Mouse (Mus musculus) kidney, postnatal 0 days (tissue): ENCODE data around the gene Slc38a1. TPM values are rescaled to one million over a fixed set of nuclear protein-coding genes. Genes with fewer than 3 reads are reported as not detected.

Experiments
- ATAC-seq: fragments of 200-750 bp; cut with Nextera tagmentation; replicated peaks from 2 replicates; pipeline ENCODE4 v1.8.0; 2017; ENCODE audit warnings: low read depth, moderate number of reproducible peaks, moderate TSS enrichment, moderate library complexity; ENCODE audit not compliant: low FRiP score
- DNase-seq: peaks from one replicate; pipeline ENCODE4 v3.0.0-alpha.2; 2016; ENCODE audit warnings: low spot score
- H3K27ac ChIP-seq: fragments of 300-500 bp; sonication (generic); 2 replicates; pipeline ENCODE4 v1.5.1; 2014; ENCODE audit warnings: mild to moderate bottlenecking
- H3K27me3 ChIP-seq: fragments of 300-500 bp; sonication (generic); 2 replicates; pipeline ENCODE4 v1.6.1; 2014; ENCODE audit warnings: low read length, mixed read lengths; ENCODE audit not compliant: insufficient read depth
- H3K36me3 ChIP-seq: fragments of 300-500 bp; sonication (generic); 2 replicates; pipeline ENCODE4 v1.6.1; 2014; ENCODE audit warnings: low read length, mixed read lengths; ENCODE audit not compliant: insufficient read depth
- H3K4me1 ChIP-seq: fragments of 300-500 bp; sonication (generic); replicated peaks from 2 replicates; pipeline ENCODE4 v1.6.1; 2014; ENCODE audit warnings: antibody characterized with exemption, low read length, mixed read lengths; ENCODE audit not compliant: insufficient read depth
- H3K4me2 ChIP-seq: fragments of 300-500 bp; sonication (generic); 2 replicates; pipeline ENCODE4 v1.6.1; 2014; ENCODE audit warnings: mild to moderate bottlenecking, low read length, moderate library complexity, mixed read lengths
- H3K4me3 ChIP-seq: fragments of 300-500 bp; sonication (generic); replicated peaks from 2 replicates; pipeline ENCODE4 v1.5.1; 2014; ENCODE audit warnings: low read depth, low read length
- H3K9ac ChIP-seq: fragments of 300-500 bp; sonication (generic); 2 replicates; pipeline ENCODE4 v1.6.1; 2014; ENCODE audit warnings: low read depth, low read length
- H3K9me3 ChIP-seq: fragments of 300-500 bp; sonication (generic); replicated peaks from 2 replicates; pipeline ENCODE4 v1.6.1; 2016; ENCODE audit warnings: low read length, inconsistent platforms, mixed read lengths
- CTCF ChIP-seq: IDR thresholded peaks from 2 replicates; pipeline ENCODE4 v1.5.1; 2016; ENCODE audit warnings: antibody characterized with exemption, low read depth, mild to moderate bottlenecking, moderate library complexity
- WGBS: fragments of 180-500 bp; shearing (Covaris S2); extraction: QIAGEN DNeasy Blood & Tissue Kit; methylation state at CpG from one replicate; pipeline ENCODE4 v1.1.7; 2014; 5-methylcytosine and 5-hydroxymethylcytosine counted together
- polyA plus RNA-seq: library from polyadenylated mRNA; unstranded; fragments of >200 nt; fragmentation: Nextera tagmentation; extraction: Ambion mirVana; gene quantifications from 2 replicates; pipeline ENCODE4 v1.2.1, GENCODE M21; 2015

The Slc38a1 gene
- polyA plus RNA-seq, 1 experiment from 2014 or later: 44.3 TPM

GRCm38 (mm10) chr15:96666663-96667062 lies 23.9 kb upstream of the Slc38a1 start:
- Histone ChIP-seq H3K4me2 (peak overlapping the region; percentile 43), H3K9ac (no peak overlapping the region), H3K27ac (no peak overlapping the region), H3K4me1 (no peaks in the 10 kb centered on the region), H3K36me3 (no peaks in the 10 kb centered on the region), H3K9me3 (no peaks in the 10 kb centered on the region), H3K4me3 (0 out of 2 replicates have a peak overlapping the region, but pooled peaks have one; percentile 3), H3K27me3 (no peaks in the 10 kb centered on the region)
- ATAC-seq: no peak
- WGBS: 5% methylated on average over 7 of the region's 7 CpGs
- peak; percentile 86 for TF ChIP-seq CTCF
- DNase-seq: peak; percentile 92

- no peak overlapping the region for H3K4me3 ChIP-seq
- H3K4me2 ChIP-seq: peak overlapping the region; percentile 43; the same call in 1 of the 2 replicates
- no peak overlapping the region for H3K27ac ChIP-seq
- H3K9me3 ChIP-seq: no peaks in the 10 kb centered on the region
- H3K9ac ChIP-seq: no peak overlapping the region
- no peaks in the 10 kb centered on the region for H3K27me3 ChIP-seq
- H3K36me3 ChIP-seq: no peaks in the 10 kb centered on the region
- DNase-seq: peak; percentile 96
- ATAC-seq: peak; percentile 69; the same call in 1 of the 2 replicates
- WGBS: 9% methylated on average over 3 of the region's 3 CpGs
- no peaks in the 10 kb centered on the region for H3K4me1 ChIP-seq
- TF ChIP-seq CTCF: peak; percentile 95
Observed at GRCm38 (mm10) chr15:96665889-96666288, 23.2 kb upstream of the Slc38a1 start.

GRCm38 (mm10) chr15:96660590-96661141 lies 18.0 kb upstream of the Slc38a1 start:
- Histone ChIP-seq H3K27ac (no peak overlapping the region), H3K27me3 (no peaks in the 10 kb centered on the region), H3K9me3 (no peaks in the 10 kb centered on the region), H3K9ac (no peak overlapping the region), H3K36me3 (no peaks in the 10 kb centered on the region), H3K4me1 (no peaks in the 10 kb centered on the region), H3K4me3 (no peak overlapping the region), H3K4me2 (no peak overlapping the region)
- WGBS: 44% methylated on average over 13 of the region's 13 CpGs
- no peak for ATAC-seq
- DNase-seq: no peak
- no peak for TF ChIP-seq CTCF

DNA sequence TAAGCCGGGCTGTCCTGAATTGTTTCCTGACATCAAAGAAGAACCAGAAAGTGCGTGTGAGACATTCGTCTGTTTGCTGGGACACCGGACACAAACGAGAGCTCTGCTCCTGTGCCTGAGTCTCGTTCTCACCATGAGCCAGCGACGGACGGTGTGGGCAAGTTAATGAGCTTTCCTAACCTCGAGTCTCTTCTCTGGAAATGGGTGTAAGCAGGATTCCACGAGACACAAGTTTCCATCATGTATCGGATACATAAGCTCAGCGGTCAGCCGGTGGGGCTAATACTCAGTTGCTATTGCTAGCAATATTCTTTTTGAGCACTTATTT lies 15.5 kb upstream of the Slc38a1 start:
- no peaks in the 10 kb centered on the region for H3K4me1 ChIP-seq
- 60% methylated on average over 14 of the region's 14 CpGs for WGBS
- DNase-seq: no peak
- TF ChIP-seq CTCF: no peak
- no peak overlapping the region for H3K4me2 ChIP-seq
- H3K27me3 ChIP-seq: no peaks in the 10 kb centered on the region
- no peak for ATAC-seq
- H3K36me3 ChIP-seq: no peaks in the 10 kb centered on the region
- H3K4me3 ChIP-seq: no peak overlapping the region
- no peaks in the 10 kb centered on the region for H3K9me3 ChIP-seq
- H3K9ac ChIP-seq: no peak overlapping the region
- H3K27ac ChIP-seq: no peak overlapping the region

DNA sequence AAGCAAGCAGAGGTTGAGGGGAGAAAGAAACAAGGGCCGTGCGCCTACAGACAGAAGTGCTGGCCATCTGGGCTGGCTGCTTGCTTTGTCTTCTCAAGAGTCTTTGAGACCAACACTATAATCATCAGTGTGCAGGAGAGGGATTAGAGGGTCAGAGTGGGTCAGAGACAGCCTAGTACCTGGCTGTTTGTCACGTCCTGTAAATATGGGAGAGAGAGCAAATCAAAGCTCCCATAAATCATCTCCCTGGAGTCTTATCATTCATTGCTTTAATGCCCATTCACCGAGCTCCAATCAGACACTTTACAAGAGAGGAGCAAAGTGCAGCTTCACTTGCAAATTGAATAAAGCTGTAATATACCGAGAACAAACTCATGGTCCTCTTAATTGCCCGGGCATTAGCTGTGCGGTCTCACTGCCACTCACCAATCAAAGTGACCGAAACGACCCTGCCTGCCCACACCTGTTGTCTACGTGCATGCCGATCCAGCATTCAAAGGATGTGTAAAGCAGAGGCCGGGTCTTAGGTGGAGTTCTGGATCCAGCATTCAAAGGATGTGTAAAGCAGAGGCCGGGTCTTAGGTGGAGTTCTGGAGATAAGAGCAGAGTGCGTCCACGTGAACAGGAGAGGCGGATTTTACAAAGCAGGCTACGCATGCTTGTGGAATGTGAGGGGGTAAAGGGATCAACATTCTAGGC lies 15.0 kb upstream of the Slc38a1 start:
- Histone ChIP-seq H3K4me3 (no peak overlapping the region), H3K27ac (no peak overlapping the region), H3K9ac (no peak overlapping the region), H3K36me3 (no peaks in the 10 kb centered on the region), H3K4me1 (no peaks in the 10 kb centered on the region), H3K9me3 (no peaks in the 10 kb centered on the region), H3K4me2 (no peak overlapping the region), H3K27me3 (no peaks in the 10 kb centered on the region)
- no peak for ATAC-seq
- WGBS: 44% methylated on average over 17 of the region's 17 CpGs
- no peak for TF ChIP-seq CTCF
- no peak for DNase-seq

- 58% methylated on average over 14 of the region's 14 CpGs for WGBS
- H3K27ac ChIP-seq: no peak overlapping the region
- DNase-seq: no peak
Observed at GRCm38 (mm10) chr15:96655514-96655913, 12.8 kb upstream of the Slc38a1 start.

DNA sequence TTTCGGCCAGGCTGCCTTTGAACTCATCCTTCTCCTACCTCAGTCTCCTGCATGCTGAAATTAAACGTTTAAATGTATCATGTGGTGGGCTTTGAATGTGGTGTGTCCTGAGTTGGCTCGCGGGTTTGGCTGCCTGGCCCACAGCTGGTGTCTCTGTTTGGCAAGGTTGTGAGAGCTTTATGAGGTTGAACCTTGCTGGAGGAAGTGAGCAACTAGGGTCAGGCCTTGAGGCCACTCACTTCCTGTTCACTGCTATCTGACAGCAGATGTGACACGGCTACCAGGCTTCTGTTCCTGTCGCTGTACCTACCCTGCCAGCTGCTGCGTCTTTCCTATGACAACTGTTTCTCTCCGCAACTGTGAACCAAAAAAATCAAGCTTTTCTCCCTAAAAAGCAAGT lies 12.0 kb upstream of the Slc38a1 start:
- no peak for ATAC-seq
- H3K36me3 ChIP-seq: no peaks in the 10 kb centered on the region
- no peak overlapping the region for H3K27ac ChIP-seq
- H3K9me3 ChIP-seq: no peaks in the 10 kb centered on the region
- H3K27me3 ChIP-seq: no peaks in the 10 kb centered on the region
- no peak overlapping the region for H3K4me3 ChIP-seq
- H3K9ac ChIP-seq: no peak overlapping the region
- 29% methylated on average over 8 of the region's 8 CpGs for WGBS
- peak; percentile 41 for DNase-seq
- H3K4me2 ChIP-seq: no peak overlapping the region
- H3K4me1 ChIP-seq: no peaks in the 10 kb centered on the region
- TF ChIP-seq CTCF: no peak

More at GRCm38 (mm10) chr15:96655514-96655913, 12.8 kb upstream of the Slc38a1 start:
- H3K4me1 ChIP-seq: no peaks in the 10 kb centered on the region
- no peaks in the 10 kb centered on the region for H3K36me3 ChIP-seq
- no peak for ATAC-seq
- no peak overlapping the region for H3K4me2 ChIP-seq
- no peak overlapping the region for H3K4me3 ChIP-seq
- no peaks in the 10 kb centered on the region for H3K27me3 ChIP-seq
- H3K9ac ChIP-seq: no peak overlapping the region
- no peak for TF ChIP-seq CTCF
- H3K9me3 ChIP-seq: no peaks in the 10 kb centered on the region
